Mouse (Mus musculus): Measurements from ENCODE around the gene Vash2.
"Not testable (repeated sequence)": the region's sequence is repeated elsewhere in the genome, so short reads cannot be mapped to it uniquely, and the experiment has no call there.

Gene Vash2

DNA sequence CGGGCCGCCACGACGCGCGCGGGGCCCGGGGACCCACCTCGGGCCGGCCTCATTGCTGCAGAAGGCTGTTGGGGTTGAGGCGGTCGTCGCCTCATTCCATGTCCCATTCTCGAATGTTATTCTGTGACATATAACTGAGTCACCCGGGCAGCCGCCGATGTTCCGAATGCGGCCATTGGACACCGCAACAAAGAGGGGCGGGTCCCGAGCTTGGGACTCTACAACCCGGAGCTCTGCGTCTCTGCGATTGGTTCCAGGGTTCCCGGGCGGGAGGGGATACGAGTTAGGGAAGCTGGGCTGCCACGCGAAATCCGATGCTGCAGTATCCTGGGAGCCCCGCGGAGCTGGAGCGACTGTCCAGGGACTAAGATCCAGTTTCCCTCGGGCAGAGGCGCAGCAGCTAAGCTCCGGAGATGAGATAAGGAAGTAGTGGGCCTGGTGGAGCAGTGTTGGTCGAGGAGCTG lies at the start of gene Vash2:
Vash2 (minus strand) TSS at position 197 of the 464 bp plus-strand sequence.
- DNase-seq (ENCODE audit: low spot score), result peak; percentile 65

DNA sequence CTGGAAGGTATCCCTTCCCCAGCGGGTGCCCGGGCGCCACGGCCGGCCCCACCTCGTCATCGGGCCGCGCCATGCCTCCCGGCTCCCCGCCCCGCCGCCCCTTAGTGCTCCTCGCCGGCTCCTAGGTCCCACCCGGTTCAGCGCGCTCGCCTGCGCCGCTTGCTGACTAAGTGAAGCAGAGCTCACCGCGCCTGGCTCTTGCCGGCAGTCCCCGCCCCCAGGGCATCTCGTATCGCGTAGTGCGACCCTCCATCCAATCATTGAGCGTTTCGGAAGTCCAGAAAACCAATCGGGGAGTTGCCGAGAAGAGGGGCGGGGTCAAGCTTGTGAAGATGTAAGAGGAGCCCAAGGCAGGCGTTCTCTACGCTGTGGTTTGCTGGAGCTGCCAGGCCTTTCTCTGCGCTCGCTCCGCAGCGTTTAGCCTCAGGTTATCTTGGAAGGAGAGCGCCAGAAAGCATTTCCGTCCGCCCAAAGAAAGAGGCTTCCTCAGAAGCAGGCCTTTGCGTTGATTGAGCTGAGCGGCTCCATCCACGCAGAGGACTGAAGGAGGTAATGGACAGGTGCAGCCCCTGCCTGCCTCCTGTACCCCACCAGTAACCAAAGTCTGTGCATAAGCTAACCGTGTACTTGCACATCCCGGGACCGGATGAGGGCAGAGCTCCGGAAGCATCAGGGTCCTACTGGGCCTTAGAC lies 47.1 kb upstream of the Vash2 start, which contains the start of gene Flvcr1:
Flvcr1 (minus strand) TSS at position 138 of the 693 bp plus-strand sequence.
- DNase-seq (ENCODE audit: low spot score), result peak; percentile 99

GRCm38 (mm10) chr1:191025016-191026012 lies 46.2 kb upstream of the Vash2 start:
- peak; percentile 34 for DNase-seq (ENCODE audit: low spot score)

GRCm38 (mm10) chr1:191023806-191024205 lies 44.7 kb upstream of the Vash2 start:
- DNase-seq (ENCODE audit: low spot score), result not testable (repeated sequence)

DNA sequence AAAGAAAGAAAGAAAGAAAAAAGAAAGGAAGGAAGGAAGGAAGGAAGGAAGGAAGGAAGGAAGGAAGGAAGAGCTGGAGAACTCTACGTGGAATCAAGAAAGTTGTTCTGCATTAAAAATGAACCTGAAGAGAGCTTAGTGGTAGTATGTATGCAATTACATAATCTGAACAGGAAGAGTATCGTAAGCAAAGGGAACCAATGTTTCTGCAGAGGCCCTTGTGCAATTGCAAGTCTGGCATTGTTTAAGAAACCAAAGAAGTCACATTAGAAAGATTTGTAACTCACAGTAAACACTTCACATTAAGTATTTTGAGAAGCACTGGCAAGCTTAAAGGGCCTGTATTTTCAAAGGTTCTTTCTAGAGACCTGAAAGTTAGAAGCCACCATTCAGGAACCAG lies 44.0 kb upstream of the Vash2 start:
- DNase-seq (ENCODE audit: low spot score), result no peak

DNA sequence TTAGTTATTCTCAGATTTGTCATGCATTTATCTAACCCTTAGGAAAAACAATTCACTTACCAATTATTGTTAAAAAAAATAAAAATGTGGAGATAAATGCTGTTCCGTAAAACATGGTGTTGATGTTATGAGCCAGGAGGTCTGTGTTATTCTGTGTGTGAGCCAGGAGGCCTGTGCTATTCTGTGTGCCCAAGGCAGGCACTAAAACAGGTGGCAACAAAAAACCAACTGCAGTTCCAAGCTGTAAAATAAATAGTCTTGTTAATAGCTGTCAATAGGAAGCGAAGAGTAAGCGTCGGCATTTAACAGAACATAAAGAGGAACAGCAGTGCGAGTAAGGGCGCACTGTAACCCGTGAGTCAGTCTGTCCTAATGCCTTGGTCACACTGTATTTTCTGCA lies 41.9 kb upstream of the Vash2 start:
- peak; percentile 32 for DNase-seq (ENCODE audit: low spot score)

DNA sequence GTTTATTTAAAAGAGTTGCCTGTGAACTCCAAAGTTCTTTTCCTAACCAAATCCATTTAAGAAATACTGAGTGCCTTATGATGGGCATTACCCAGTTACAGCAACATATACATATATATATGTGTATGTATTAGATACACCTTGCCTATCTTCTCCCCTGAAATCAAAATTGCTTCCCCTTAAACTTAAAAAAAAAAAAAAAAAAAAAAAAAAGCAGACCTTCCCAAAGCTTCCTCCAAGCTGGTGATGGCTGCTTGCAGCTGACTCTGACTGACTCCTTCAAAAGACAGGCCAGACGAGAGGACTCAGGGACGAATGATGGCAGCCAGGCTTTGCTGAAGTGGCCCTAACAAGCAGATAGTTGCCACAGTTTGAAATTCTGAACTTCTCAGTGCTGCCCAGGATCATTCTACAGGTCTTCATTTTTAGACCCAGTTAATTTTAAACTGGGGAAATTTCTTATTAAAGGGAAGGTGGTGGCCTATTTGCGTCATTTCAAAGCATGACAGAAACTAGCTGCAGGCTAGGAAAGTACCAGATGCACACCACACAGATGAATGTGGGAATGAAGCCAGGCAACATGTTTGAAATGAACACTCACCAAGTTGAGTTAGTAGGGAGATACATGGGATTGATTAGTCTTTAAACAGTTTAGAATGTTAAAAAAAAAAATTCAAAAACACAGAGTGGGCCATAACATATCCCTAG lies 41.3 kb upstream of the Vash2 start:
- peak; percentile 22 for DNase-seq (ENCODE audit: low spot score)

- DNase-seq (ENCODE audit: low spot score), result no peak
These were observed 40.7 kb upstream of the Vash2 start for GRCm38 (mm10) chr1:191019803-191020202.

- no peak for DNase-seq (ENCODE audit: low spot score)
These were observed 35.2 kb upstream of the Vash2 start for GRCm38 (mm10) chr1:191014271-191014670.

DNA sequence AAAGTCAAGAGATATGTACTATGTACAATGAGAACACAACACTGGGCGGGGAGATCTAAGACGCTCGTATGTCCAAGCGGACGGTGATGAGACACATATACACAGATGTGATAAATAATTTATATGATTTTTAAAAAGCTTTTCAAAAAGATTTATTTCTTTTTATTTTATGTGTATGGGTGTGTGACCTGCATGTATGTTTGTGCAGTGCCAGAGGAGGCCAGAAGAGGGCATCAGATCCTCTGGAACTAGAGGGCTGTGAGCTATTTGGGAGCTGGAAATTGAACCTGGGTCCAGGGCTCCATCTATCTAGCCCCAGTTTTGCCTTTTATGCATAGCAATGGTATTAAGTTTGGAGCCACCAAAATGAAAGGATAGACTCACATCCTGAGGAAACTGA lies 29.6 kb upstream of the Vash2 start:
- DNase-seq (ENCODE audit: low spot score), result no peak

DNA sequence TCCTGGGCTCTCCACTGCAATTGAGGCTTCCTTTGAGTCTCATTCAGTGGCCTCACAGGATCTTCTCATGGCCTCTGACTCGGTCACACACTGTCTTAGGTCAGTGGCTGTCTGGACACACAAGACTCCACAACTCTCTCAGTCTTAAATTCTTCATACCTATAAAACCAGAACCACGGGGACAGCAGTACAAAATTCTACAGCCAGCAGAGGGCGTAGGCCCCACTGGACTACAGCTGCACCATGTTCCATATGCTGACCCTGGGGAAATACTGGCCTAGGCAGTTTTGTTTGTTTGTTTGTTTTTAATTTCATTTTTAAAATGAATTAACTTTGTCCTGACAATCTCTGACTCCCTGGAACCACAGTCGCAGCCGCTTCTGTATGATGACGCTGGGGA lies 23.1 kb upstream of the Vash2 start:
- DNase-seq (ENCODE audit: low spot score), result no peak

GRCm38 (mm10) chr1:191000686-191001085 lies 21.6 kb upstream of the Vash2 start:
- no peak for DNase-seq (ENCODE audit: low spot score)

GRCm38 (mm10) chr1:190998027-190998426 lies 18.9 kb upstream of the Vash2 start:
- no peak for DNase-seq (ENCODE audit: low spot score)

DNA sequence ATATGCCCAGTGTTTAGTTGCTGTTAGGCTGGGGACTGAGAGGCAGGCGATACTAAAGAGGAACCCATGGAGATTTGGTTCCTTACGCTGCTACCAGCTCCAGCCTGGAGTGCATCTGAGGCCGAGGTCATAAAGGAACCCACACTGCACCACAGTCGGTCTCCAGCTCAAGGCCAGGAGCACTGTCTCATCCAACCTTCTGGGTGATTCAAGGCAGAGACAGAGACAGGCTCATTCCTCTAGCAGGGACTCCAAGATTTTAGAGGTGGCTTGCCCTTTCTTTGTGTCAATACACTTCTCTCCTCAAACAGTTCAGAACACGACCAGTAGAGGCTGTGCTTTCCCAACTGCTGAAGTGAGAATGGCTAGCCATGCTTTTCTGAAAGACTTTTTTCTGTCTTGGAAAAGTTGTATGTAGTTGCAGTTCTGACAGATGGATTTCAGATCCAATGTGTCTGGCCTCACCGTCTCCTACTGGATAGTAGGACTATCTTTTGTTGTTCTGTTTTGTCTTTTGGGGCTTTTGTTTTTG lies 17.3 kb upstream of the Vash2 start:
- no peak for DNase-seq (ENCODE audit: low spot score)

DNA sequence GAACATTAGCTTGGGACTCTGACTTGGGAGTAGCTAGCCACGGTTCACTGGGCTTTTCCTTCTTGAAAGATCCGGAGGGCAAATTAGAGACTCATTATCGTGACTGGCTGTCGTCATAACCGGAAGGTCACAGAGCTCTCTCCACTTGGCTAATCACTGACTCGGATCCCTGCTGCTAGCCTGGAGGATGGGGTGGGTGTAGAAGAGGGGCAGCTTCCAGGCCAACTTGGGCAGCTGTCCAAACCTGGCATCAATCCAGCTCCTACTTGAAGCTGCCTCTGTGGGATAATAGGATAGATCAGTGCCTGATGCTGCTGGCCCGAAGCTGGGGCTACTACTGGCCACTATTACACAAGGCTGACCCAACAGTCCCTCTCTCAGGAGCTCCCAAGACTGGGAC lies 16.5 kb upstream of the Vash2 start:
- DNase-seq (ENCODE audit: low spot score), result peak; percentile 51

DNA sequence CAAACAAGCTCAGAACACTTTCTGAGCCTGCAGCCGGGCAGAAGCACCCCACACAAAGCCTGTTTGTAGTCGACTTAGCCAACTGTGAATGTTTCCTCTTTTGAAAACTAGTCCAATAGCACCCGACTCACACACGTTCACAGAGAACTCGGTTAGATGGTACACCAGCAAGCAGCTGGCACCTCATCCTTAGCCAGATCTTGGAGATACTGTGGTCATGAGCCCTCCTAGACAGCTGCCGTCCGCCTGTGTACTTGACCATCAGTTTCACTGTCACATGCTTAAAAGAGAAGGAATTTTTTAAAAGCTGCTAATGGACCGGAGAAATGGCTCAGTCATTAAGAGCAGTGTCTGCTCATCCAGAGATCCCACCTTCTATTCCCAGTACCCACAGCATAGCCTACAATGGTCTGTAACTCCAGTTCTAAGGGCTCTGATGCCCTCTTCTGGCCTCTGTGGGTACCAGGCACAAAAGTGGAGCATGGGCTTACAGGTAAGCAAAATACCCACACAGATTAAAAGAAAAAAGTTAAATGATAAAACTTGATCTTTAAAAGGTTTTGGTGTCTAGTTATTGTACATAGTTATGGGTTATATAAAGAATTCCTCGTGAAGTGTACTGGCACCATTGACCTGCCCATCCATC lies 10.5 kb upstream of the Vash2 start:
- no peak for DNase-seq (ENCODE audit: low spot score)

- no peak for DNase-seq (ENCODE audit: low spot score)
These were observed 2.3 kb upstream of the Vash2 start for GRCm38 (mm10) chr1:190981412-190981811.

- DNase-seq (ENCODE audit: low spot score), result no peak
These were observed 1.4 kb upstream of the Vash2 start for GRCm38 (mm10) chr1:190980470-190980869.

DNA sequence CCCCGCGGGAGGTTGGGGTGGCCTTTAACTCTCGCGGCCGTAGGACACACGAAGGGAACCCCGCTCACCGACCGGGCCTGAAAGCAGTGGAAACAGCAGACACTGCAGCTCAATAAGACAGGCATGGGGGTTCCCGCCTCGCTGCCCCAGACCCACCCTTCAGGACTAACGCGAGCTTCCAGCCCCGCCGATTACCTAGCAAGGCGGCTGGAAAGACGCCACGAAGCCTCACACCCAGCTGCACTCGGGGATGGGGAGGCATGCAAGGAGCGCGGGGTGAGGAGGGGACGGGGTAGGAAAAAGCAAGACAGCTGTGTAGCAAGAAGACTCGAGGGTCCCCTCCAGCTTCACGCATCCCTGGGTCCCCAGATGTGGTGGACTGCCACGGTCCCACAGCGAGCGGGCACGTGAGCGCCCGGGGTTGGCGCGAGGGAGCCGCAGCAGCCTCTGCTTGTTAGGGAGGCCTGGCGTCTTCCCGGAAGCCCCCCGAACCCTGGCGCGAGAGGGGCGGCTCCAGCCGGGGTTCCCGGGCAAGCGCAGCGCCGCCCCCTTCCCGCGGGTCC lies 504 bp downstream of the Vash2 start:
- DNase-seq (ENCODE audit: low spot score), result no peak

DNA sequence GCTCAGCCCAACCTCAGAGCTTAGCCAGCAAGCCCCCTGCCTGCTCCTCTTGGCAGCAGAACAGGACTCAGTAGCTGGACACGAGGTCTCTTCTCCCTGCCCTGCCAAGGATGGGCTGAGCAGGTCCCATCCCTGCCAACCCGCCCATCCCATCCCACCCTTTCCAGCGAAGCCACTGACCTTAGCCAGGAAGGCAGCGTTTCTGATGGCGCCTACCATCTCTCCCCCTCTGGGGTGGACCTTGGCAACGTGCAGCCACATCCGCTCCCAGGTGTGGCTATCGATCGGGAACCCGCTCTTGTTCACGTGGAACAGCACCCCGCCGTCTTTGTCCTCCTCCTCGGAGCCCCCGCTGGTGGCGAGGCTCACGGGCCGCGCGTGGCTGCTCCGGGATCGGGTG lies 1.1 kb downstream of the Vash2 start:
- no peak for DNase-seq (ENCODE audit: low spot score)

Data from layer of hippocampus, adult 11-12 months (tissue).